Mouse (Mus musculus) bone marrow macrophage, adult 2 months (primary cell): ENCODE measurements around the gene Adamtsl1. TPM values are rescaled to one million over a fixed set of nuclear protein-coding genes. Genes with fewer than 3 reads are reported as not detected.

Experiments
- H3K27ac ChIP-seq: 2 replicates; pipeline ENCODE4 v1.5.1; 2012; ENCODE audit warnings: low read depth, low read length; ENCODE audit not compliant: insufficient read depth
- H3K4me1 ChIP-seq: 2 replicates; pipeline ENCODE4 v1.6.1; 2012; ENCODE audit warnings: low read length; ENCODE audit not compliant: control insufficient read depth, insufficient read depth
- H3K4me3 ChIP-seq: 2 replicates; pipeline ENCODE4 v1.5.1; 2012; ENCODE audit warnings: mild to moderate bottlenecking, low read length, moderate library complexity; ENCODE audit not compliant: insufficient read depth
- CTCF ChIP-seq: IDR thresholded peaks from 2 replicates; pipeline ENCODE4 v1.5.1; 2012; ENCODE audit warnings: low read depth, mild to moderate bottlenecking, low read length, moderate library complexity
- POLR2A ChIP-seq: IDR thresholded peaks from 2 replicates; pipeline ENCODE4 v1.6.1; 2012; ENCODE audit warnings: mild to moderate bottlenecking, low read depth, low read length, borderline replicate concordance
- polyA plus RNA-seq: library from polyadenylated mRNA; stranded (reverse); fragments of >200 nt; gene quantifications from 2 replicates; pipeline ENCODE4 v1.2.4, GENCODE M21; 2012; ENCODE audit not compliant: missing spikeins, insufficient read depth, insufficient read length

The Adamtsl1 gene
- polyA plus RNA-seq, 1 experiment = not detected

GRCm38 (mm10) chr4:86060614-86061013, 546.6 kb downstream of the Adamtsl1 start:
- no peaks in the 10 kb centered on the region for H3K4me1 ChIP-seq
- no peak overlapping the region for H3K4me3 ChIP-seq
- TF ChIP-seq CTCF = no peak
- TF ChIP-seq POLR2A = no peak
- H3K27ac ChIP-seq = no peak overlapping the region

GRCm38 (mm10) chr4:86068376-86068775, 554.4 kb downstream of the Adamtsl1 start:
- no peaks in the 10 kb centered on the region for H3K4me1 ChIP-seq
- H3K27ac ChIP-seq = no peak overlapping the region
- H3K4me3 ChIP-seq = no peak overlapping the region
- TF ChIP-seq CTCF (no peak), POLR2A (no peak)

GRCm38 (mm10) chr4:86068875-86069718, 555.1 kb downstream of the Adamtsl1 start:
- Histone ChIP-seq H3K4me3 (no peak overlapping the region), H3K4me1 (no peaks in the 10 kb centered on the region), H3K27ac (no peak overlapping the region)
- no peak for TF ChIP-seq CTCF
- no peak for TF ChIP-seq POLR2A

- H3K4me3 ChIP-seq = no peak overlapping the region
- H3K4me1 ChIP-seq = no peaks in the 10 kb centered on the region
- TF ChIP-seq CTCF (no peak), POLR2A (no peak)
- H3K27ac ChIP-seq = no peak overlapping the region
Measured at GRCm38 (mm10) chr4:86074871-86075270, 560.9 kb downstream of the Adamtsl1 start.

- Histone ChIP-seq H3K4me3 (no peak overlapping the region), H3K4me1 (no peaks in the 10 kb centered on the region), H3K27ac (no peak overlapping the region)
- TF ChIP-seq POLR2A (no peak), CTCF (no peak)
Measured at GRCm38 (mm10) chr4:86077355-86077754, 563.4 kb downstream of the Adamtsl1 start.

- Histone ChIP-seq H3K4me3 (no peak overlapping the region), H3K27ac (no peak overlapping the region), H3K4me1 (no peaks in the 10 kb centered on the region)
- TF ChIP-seq POLR2A = no peak
- TF ChIP-seq CTCF = no peak
Measured at GRCm38 (mm10) chr4:86077854-86078253, 563.9 kb downstream of the Adamtsl1 start.

GRCm38 (mm10) chr4:86087508-86087907, 573.5 kb downstream of the Adamtsl1 start:
- H3K27ac ChIP-seq = no peak overlapping the region
- H3K4me3 ChIP-seq = no peak overlapping the region
- H3K4me1 ChIP-seq = no peaks in the 10 kb centered on the region
- TF ChIP-seq CTCF = no peak
- TF ChIP-seq POLR2A = no peak

- no peak overlapping the region for H3K27ac ChIP-seq
- TF ChIP-seq CTCF = no peak
- no peak for TF ChIP-seq POLR2A
- no peak overlapping the region for H3K4me3 ChIP-seq
- H3K4me1 ChIP-seq = no peaks in the 10 kb centered on the region
Measured at GRCm38 (mm10) chr4:86103207-86103606, 589.2 kb downstream of the Adamtsl1 start.

- no peaks in the 10 kb centered on the region for H3K4me1 ChIP-seq
- H3K27ac ChIP-seq = no peak overlapping the region
- H3K4me3 ChIP-seq = no peak overlapping the region
- TF ChIP-seq POLR2A = no peak
- no peak for TF ChIP-seq CTCF
Measured at GRCm38 (mm10) chr4:86108325-86108724, 594.4 kb downstream of the Adamtsl1 start.

- Histone ChIP-seq H3K4me3 (no peak overlapping the region), H3K4me1 (no peaks in the 10 kb centered on the region), H3K27ac (no peak overlapping the region)
- no peak for TF ChIP-seq CTCF
- TF ChIP-seq POLR2A = no peak
Measured at GRCm38 (mm10) chr4:86119067-86119466, 605.1 kb downstream of the Adamtsl1 start.
